Comparison of ENCODE assay signal across 8 mouse cellular contexts in the genomic region with DNA sequence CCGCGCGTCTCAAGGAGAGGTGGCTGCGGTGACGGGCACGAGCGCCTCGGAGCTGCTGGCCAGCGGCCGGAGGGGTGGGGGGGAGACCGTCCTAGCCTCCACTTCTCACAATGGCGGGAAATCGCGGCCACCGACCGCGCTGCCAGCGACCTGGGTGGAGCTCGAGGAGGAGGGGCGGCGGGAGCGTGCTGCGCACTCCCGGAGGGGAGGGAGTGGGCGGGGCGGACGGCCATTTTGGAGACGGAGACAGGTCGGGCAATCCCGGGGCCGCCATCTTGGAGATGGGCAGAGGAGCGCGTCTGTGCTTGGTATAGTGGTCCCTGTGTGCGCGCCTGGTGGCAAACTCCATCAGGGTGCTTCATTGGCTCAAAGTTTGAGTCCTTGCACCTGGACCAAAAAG. TPM values are rescaled to one million over a fixed set of nuclear protein-coding genes. Genes with fewer than 3 reads are reported as not detected.
DNase-seq lines count a peak whose midpoint lies in the region; ATAC-seq and TF ChIP-seq lines count a peak whose summit lies in the region.

A gene (minus strand): TSS at position 162 of the 400 bp plus-strand sequence.

- WGBS in forebrain, embryonic 13.5 days: 2% methylated on average over 22 of the region's 35 CpGs
- WGBS in large intestine, adult 2 months: under 1% methylated on average over 35 of the region's 35 CpGs
- WGBS in liver, postnatal 0 days (ENCODE audit: insufficient replicate concordance): under 1% methylated on average over 31 of the region's 35 CpGs
- 0% methylated on average over 32 of the region's 35 CpGs for WGBS in neural tube, embryonic 14.5 days

- peak within 1 kb of the TSS; percentile 86 for H3K27ac ChIP-seq in forebrain, embryonic 13.5 days
- H3K27ac ChIP-seq in liver, postnatal 0 days (ENCODE audit: low read depth): peak within 1 kb of the TSS; percentile 96
- H3K27ac ChIP-seq in neural tube, embryonic 14.5 days (ENCODE audit: low read depth, low read length): peak within 1 kb of the TSS; percentile 89

- H3K4me1 ChIP-seq in E14TG2a.4 (replicated peaks; ENCODE audit: low read depth, low read length): peaks cover 51% of the 10 kb centered on the region
- H3K4me1 ChIP-seq in forebrain, embryonic 13.5 days: peaks cover 30% of the 10 kb centered on the region
- peaks cover 36% of the 10 kb centered on the region for H3K4me1 ChIP-seq in liver, postnatal 0 days (ENCODE audit: insufficient read depth)
- peaks cover 19% of the 10 kb centered on the region for H3K4me1 ChIP-seq in neural tube, embryonic 14.5 days (ENCODE audit: control insufficient read depth, insufficient read depth, low read length)

- intact Hi-C loops in heart, postnatal 10 days (cut with DNase I): no loop called here

- no peaks in the 10 kb centered on the region for H3K27me3 ChIP-seq in E14TG2a.4 (ENCODE audit: insufficient read depth, low read length)
- peaks cover 9% of the 10 kb centered on the region; the same call in 1 of the 2 replicates for H3K27me3 ChIP-seq in forebrain, embryonic 13.5 days
- H3K27me3 ChIP-seq in liver, postnatal 0 days (ENCODE audit: insufficient read depth, low read length): no peaks in the 10 kb centered on the region
- no peaks in the 10 kb centered on the region for H3K27me3 ChIP-seq in neural tube, embryonic 14.5 days (ENCODE audit: control insufficient read depth, insufficient read depth, low read length)

- peak within 1 kb of the TSS; percentile 91 for H3K4me2 ChIP-seq in forebrain, embryonic 13.5 days
- H3K4me2 ChIP-seq in liver, postnatal 0 days (ENCODE audit: low read depth, low read length): peak within 1 kb of the TSS; percentile 89
- H3K4me2 ChIP-seq in neural tube, embryonic 14.5 days (ENCODE audit: low read depth, low read length): peak within 1 kb of the TSS; percentile 88

- H3K9me3 ChIP-seq in E14TG2a.4 (ENCODE audit: low read length): no peaks in the 10 kb centered on the region
- no peaks in the 10 kb centered on the region for H3K9me3 ChIP-seq in forebrain, embryonic 13.5 days (replicated peaks)
- no peaks in the 10 kb centered on the region for H3K9me3 ChIP-seq in liver, postnatal 0 days (ENCODE audit: low read length)
- H3K9me3 ChIP-seq in neural tube, embryonic 14.5 days (ENCODE audit: control insufficient read depth, low read length): no peaks in the 10 kb centered on the region

- DNase-seq in c-Kit-positive CD71-positive TER-119-positive erythroid progenitor cells, embryonic 14.5 days (ENCODE audit: low spot score): peak; percentile 94
- peak; percentile 98 for DNase-seq in heart, postnatal 10 days
- peak; percentile 73 for DNase-seq in large intestine, adult 2 months (ENCODE audit: low read depth, low spot score)
- DNase-seq in liver, postnatal 0 days: peak; percentile 99
- DNase-seq in testis, postnatal 10 days (ENCODE audit: low spot score): peak; percentile 99

- peak within 1 kb of the TSS; percentile 93 for H3K4me3 ChIP-seq in E14TG2a.4 (replicated peaks; ENCODE audit: low read length)
- H3K4me3 ChIP-seq in forebrain, embryonic 13.5 days: peak within 1 kb of the TSS; percentile 99
- peak within 1 kb of the TSS; percentile 97 for H3K4me3 ChIP-seq in liver, postnatal 0 days (ENCODE audit: low read depth, low read length)
- H3K4me3 ChIP-seq in neural tube, embryonic 14.5 days (ENCODE audit: low read depth, low read length): peak within 1 kb of the TSS; percentile 96

- peak; percentile 60; the same call in 1 of the 2 replicates for TF ChIP-seq EP300 in liver, postnatal 0 days (IDR thresholded peaks at IDR 0.05; ENCODE audit: low read depth)

- TF ChIP-seq CTCF in E14TG2a.4 (conservative IDR thresholded peaks at IDR 0.05; ENCODE audit: low read length): no peak
- TF ChIP-seq CTCF in liver, postnatal 0 days (IDR thresholded peaks at IDR 0.05; ENCODE audit: low read depth): no peak

- peak; percentile 86 for ATAC-seq in forebrain, embryonic 13.5 days
- peak; percentile 76 for ATAC-seq in liver, postnatal 0 days
- ATAC-seq in neural tube, embryonic 14.5 days (ENCODE audit: low read depth): peak; percentile 81

- peak within 1 kb of the TSS; percentile 98 for H3K9ac ChIP-seq in forebrain, embryonic 13.5 days
- H3K9ac ChIP-seq in liver, postnatal 0 days (replicated peaks): peak within 1 kb of the TSS; percentile 95
- peak within 1 kb of the TSS; percentile 87 for H3K9ac ChIP-seq in neural tube, embryonic 14.5 days (replicated peaks; ENCODE audit: low read depth, low read length)

- H3K36me3 ChIP-seq in E14TG2a.4 (ENCODE audit: insufficient read depth, low read length): peaks cover 17% of the 10 kb centered on the region
- H3K36me3 ChIP-seq in forebrain, embryonic 13.5 days (ENCODE audit: poor library complexity, severe bottlenecking): no peaks in the 10 kb centered on the region
- H3K36me3 ChIP-seq in liver, postnatal 0 days (replicated peaks; ENCODE audit: insufficient read depth, low read length): no peaks in the 10 kb centered on the region
- H3K36me3 ChIP-seq in neural tube, embryonic 14.5 days (ENCODE audit: control insufficient read depth, insufficient read depth, low read length): no peaks in the 10 kb centered on the region

RNA-seq across cellular contexts. Expression of the gene that starts here (rescaled TPM):
- polyA plus RNA-seq in forebrain, embryonic 13.5 days (2015; fragmentation: Nextera tagmentation; extraction: Ambion mirVana): 66.8 and 69.2 TPM in 2 replicates
- 10 to 100 TPM; 33.1 to 35.9 TPM for total RNA-seq in heart, postnatal 10 days (2021)
- 24.0 and 36.8 TPM in 2 replicates for polyA plus RNA-seq in large intestine, adult 2 months (2012; rRNA removed)
- 19.5 and 19.9 TPM in 2 replicates for polyA plus RNA-seq in liver, postnatal 0 days (2015; fragmentation: Nextera tagmentation; extraction: Ambion mirVana)
- 51.6 and 51.9 TPM in 2 replicates for polyA plus RNA-seq in neural tube, embryonic 14.5 days (2014; fragmentation: Nextera tagmentation; extraction: Ambion mirVana)

Comparison
In these comparisons a context has a peak if more than half of its experiments do, and no peak if none do; other contexts are left out.
1. Peak in every context shown above with its lines: DNase-seq, ATAC-seq, H3K4me3 ChIP-seq and H3K27ac ChIP-seq.